Mouse (Mus musculus) neural tube, embryonic 15.5 days (tissue): ENCODE measurements around the gene Rundc3a. TPM values are rescaled to one million over a fixed set of nuclear protein-coding genes. Genes with fewer than 3 reads are reported as not detected.

Experiments
- ATAC-seq: fragments of 200-750 bp; cut with Nextera tagmentation; 2 replicates; pipeline ENCODE4 v1.8.0; 2017; ENCODE audit warnings: mild to moderate bottlenecking, moderate TSS enrichment, moderate library complexity; ENCODE audit not compliant: low FRiP score
- H3K27ac ChIP-seq: fragments of 300-500 bp; sonication (generic); replicated peaks from 2 replicates; pipeline ENCODE4 v1.5.1; 2015; ENCODE audit warnings: mild to moderate bottlenecking, inconsistent platforms
- H3K27me3 ChIP-seq: fragments of 300-500 bp; sonication (generic); replicated peaks from 2 replicates; pipeline ENCODE4 v1.6.1; 2015; ENCODE audit warnings: inconsistent platforms
- H3K36me3 ChIP-seq: fragments of 300-500 bp; sonication (generic); 2 replicates; pipeline ENCODE4 v1.6.1; 2015; ENCODE audit warnings: inconsistent platforms
- H3K4me1 ChIP-seq: fragments of 300-500 bp; sonication (generic); 2 replicates; pipeline ENCODE4 v1.6.1; 2015; ENCODE audit warnings: inconsistent platforms
- H3K4me2 ChIP-seq: fragments of 300-500 bp; sonication (generic); 2 replicates; pipeline ENCODE4 v1.6.1; 2015; ENCODE audit warnings: inconsistent platforms, mild to moderate bottlenecking, moderate library complexity
- H3K4me3 ChIP-seq: fragments of 300-500 bp; sonication (generic); replicated peaks from 2 replicates; pipeline ENCODE4 v1.5.1; 2015; ENCODE audit warnings: mild to moderate bottlenecking, inconsistent platforms
- H3K9ac ChIP-seq: fragments of 300-500 bp; sonication (generic); replicated peaks from 2 replicates; pipeline ENCODE4 v1.6.1; 2015; ENCODE audit warnings: mild to moderate bottlenecking, inconsistent platforms
- H3K9me3 ChIP-seq: fragments of 300-500 bp; sonication (generic); replicated peaks from 2 replicates; pipeline ENCODE4 v1.6.1; 2016; ENCODE audit warnings: inconsistent platforms
- WGBS: fragments of 180-500 bp; shearing (Covaris S2); methylation state at CpG from one replicate; pipeline ENCODE4 v1.1.7; 2015; ENCODE audit warnings: mixed read lengths; 5-methylcytosine and 5-hydroxymethylcytosine counted together
- polyA plus RNA-seq: library from polyadenylated mRNA; unstranded; fragments of >200 nt; fragmentation: Nextera tagmentation; extraction: Ambion mirVana; gene quantifications from 2 replicates; pipeline ENCODE4 v1.2.1, GENCODE M21; 2015

The Rundc3a gene
- polyA plus RNA-seq, 1 experiment from 2014 or later = 138 TPM

- 58% methylated on average over 7 of the region's 7 CpGs for WGBS
- Histone ChIP-seq H3K9me3 (no peaks in the 10 kb centered on the region), H3K4me3 (no peak overlapping the region), H3K9ac (no peak overlapping the region), H3K36me3 (no peaks in the 10 kb centered on the region), H3K27ac (no peak overlapping the region), H3K4me2 (no peak overlapping the region), H3K27me3 (no peaks in the 10 kb centered on the region; the same call in 1 of the 2 replicates), H3K4me1 (peaks cover under 1% of the 10 kb centered on the region; the same call in 1 of the 2 replicates)
- ATAC-seq = no peak
Observed at GRCm38 (mm10) chr11:102370285-102370684, 22.9 kb upstream of the Rundc3a start.

DNA sequence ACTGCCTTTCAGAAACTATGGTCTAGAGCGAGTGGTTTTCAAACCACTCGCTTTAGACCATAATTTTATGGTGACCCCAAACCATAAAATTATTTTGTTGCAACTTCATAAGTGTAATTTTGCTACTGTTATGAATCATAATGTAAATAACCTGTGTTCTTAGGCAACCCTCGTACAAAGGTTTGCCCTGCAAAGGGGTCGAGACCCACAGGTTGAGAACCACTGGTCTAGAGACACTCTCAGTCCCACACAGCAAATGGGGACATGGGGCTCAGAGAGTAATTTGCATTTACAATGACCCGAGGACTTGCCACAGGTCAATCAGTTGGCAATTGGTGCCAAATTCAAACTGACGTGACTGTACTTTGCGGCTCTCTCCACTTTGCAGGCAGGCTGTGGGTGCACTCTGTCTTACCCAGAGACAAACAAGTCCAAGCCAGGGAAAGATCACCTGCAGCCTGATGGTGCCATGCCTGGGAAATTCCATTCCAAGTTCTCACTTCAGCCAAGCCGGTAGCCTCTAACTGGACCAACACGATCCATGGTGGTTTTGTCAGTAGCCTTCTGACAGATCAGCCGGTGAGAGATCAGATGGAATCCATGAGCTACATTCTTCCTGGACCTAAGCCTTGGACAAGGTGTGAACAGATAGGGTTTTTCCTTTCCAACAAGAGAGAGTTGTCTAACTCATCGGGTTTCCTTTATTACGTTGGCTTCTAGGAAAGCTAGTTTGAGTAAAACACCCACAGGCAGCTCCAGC lies 21.1 kb upstream of the Rundc3a start:
- Histone ChIP-seq H3K36me3 (no peaks in the 10 kb centered on the region), H3K27me3 (no peaks in the 10 kb centered on the region; the same call in 1 of the 2 replicates), H3K9me3 (no peaks in the 10 kb centered on the region), H3K4me3 (no peak overlapping the region), H3K4me1 (peaks cover 12% of the 10 kb centered on the region; the same call in 1 of the 2 replicates), H3K4me2 (no peak overlapping the region), H3K27ac (no peak overlapping the region), H3K9ac (no peak overlapping the region)
- 86% methylated on average over 12 of the region's 12 CpGs for WGBS
- ATAC-seq = no peak

DNA sequence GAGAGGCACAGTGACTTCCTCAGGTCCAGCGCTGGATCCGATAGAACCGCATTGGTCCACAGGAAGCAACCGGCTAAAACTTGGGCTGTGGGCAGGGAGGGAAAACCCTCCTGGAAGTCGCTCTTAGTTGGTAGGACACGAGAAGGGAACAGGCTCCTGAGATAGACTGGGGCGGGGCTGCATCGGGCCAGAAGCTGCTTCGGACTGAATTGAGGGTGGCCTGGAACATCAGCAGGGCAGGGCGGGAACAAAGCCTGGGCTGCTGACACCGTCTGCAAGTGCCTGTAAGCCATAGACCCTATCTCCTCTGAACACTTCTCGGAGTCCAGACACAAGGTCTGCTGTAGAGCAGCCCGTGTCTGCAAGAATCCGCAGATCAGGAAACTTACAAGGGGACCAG lies 20.3 kb upstream of the Rundc3a start:
- H3K9ac ChIP-seq = no peak overlapping the region
- H3K9me3 ChIP-seq = no peaks in the 10 kb centered on the region
- H3K27me3 ChIP-seq = no peaks in the 10 kb centered on the region; the same call in 1 of the 2 replicates
- H3K27ac ChIP-seq = no peak overlapping the region
- no peak overlapping the region for H3K4me3 ChIP-seq
- ATAC-seq = no peak
- peaks cover 12% of the 10 kb centered on the region; the same call in 1 of the 2 replicates for H3K4me1 ChIP-seq
- H3K36me3 ChIP-seq = no peaks in the 10 kb centered on the region
- 42% methylated on average over 14 of the region's 14 CpGs for WGBS
- no peak overlapping the region for H3K4me2 ChIP-seq

- Histone ChIP-seq H3K9me3 (no peaks in the 10 kb centered on the region), H3K4me2 (no peak overlapping the region), H3K9ac (no peak overlapping the region), H3K27ac (no peak overlapping the region), H3K4me1 (peaks cover 12% of the 10 kb centered on the region; the same call in 1 of the 2 replicates), H3K36me3 (no peaks in the 10 kb centered on the region), H3K27me3 (no peaks in the 10 kb centered on the region; the same call in 1 of the 2 replicates), H3K4me3 (no peak overlapping the region)
- WGBS = 32% methylated on average over 2 of the region's 2 CpGs
- ATAC-seq = no peak
Observed at GRCm38 (mm10) chr11:102373646-102374045, 19.6 kb upstream of the Rundc3a start.

DNA sequence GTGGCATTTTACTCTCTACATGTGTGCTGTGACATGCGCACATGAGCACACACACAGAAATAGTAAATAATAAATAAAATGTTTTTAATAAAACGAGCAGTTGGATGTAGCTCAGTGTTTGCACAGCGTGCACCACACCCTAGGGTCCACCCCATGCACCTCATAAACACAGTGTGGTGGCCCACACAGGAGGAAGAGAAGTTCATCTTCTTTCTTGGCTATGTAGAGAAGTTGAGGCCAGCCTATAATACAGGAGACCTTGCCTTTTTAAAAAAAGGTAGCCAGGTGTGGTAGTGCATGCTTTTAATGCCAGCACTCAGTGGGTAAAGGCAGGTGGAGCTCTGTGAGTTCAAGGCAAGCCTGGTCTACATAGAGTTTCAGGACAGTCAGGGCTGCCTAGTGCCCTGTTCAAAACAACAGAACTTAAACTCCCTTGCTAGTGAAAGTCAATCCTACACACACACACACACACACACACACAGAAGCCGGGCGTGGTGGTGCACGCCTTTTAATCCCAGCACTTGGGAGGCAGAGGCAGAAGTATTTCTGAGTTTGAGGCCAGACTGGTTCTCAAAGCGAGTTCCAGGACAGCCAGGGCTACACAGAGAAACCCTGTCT lies 19.0 kb upstream of the Rundc3a start:
- Histone ChIP-seq H3K36me3 (no peaks in the 10 kb centered on the region), H3K4me2 (no peak overlapping the region), H3K4me3 (no peak overlapping the region), H3K27ac (no peak overlapping the region), H3K4me1 (peaks cover 12% of the 10 kb centered on the region; the same call in 1 of the 2 replicates), H3K27me3 (no peaks in the 10 kb centered on the region; the same call in 1 of the 2 replicates), H3K9ac (no peak overlapping the region), H3K9me3 (no peaks in the 10 kb centered on the region; the same call in 1 of the 2 replicates)
- WGBS = 74% methylated on average over 7 of the region's 7 CpGs
- ATAC-seq = no peak

GRCm38 (mm10) chr11:102375196-102376173 lies 17.7 kb upstream of the Rundc3a start:
- Histone ChIP-seq H3K27me3 (no peaks in the 10 kb centered on the region; the same call in 1 of the 2 replicates), H3K4me2 (peak overlapping the region; percentile 44), H3K9ac (0 out of 2 replicates have a peak overlapping the region, but pooled peaks have one; percentile 21), H3K36me3 (no peaks in the 10 kb centered on the region), H3K27ac (no peak overlapping the region), H3K4me3 (0 out of 2 replicates have a peak overlapping the region, but pooled peaks have one; percentile 4), H3K9me3 (no peaks in the 10 kb centered on the region; the same call in 1 of the 2 replicates), H3K4me1 (peaks cover 12% of the 10 kb centered on the region; the same call in 1 of the 2 replicates)
- 7% methylated on average over 23 of the region's 23 CpGs for WGBS
- ATAC-seq = no peak

GRCm38 (mm10) chr11:102376196-102376835 lies 16.9 kb upstream of the Rundc3a start:
- Histone ChIP-seq H3K4me3 (no peak overlapping the region), H3K36me3 (no peaks in the 10 kb centered on the region), H3K9me3 (no peaks in the 10 kb centered on the region; the same call in 1 of the 2 replicates), H3K27ac (no peak overlapping the region), H3K4me2 (peak overlapping the region; percentile 44), H3K4me1 (peaks cover 13% of the 10 kb centered on the region; the same call in 1 of the 2 replicates), H3K27me3 (no peaks in the 10 kb centered on the region; the same call in 1 of the 2 replicates), H3K9ac (no peak overlapping the region)
- ATAC-seq = no peak
- WGBS = 14% methylated on average over 8 of the region's 8 CpGs

DNA sequence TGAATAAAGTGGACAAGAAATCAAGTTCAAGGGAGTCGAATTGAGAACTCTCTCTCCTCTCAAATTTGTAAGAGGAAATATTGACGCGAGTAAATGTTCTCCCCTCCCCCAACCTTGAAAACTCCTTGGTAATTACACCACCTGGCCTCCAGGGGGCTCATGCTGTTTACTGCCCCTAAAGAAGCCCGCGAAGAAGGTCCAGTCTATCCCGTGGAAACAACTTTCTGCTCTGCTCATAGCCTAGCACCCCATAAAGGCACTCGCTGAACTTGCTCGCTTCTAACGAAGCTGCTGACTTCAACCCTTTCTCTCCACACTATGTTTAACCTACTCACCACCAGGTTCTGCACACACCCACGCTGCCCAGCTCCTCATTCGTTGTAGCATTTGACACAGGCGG lies 16.0 kb upstream of the Rundc3a start:
- WGBS = 65% methylated on average over 12 of the region's 12 CpGs

GRCm38 (mm10) chr11:102380091-102380490 lies 13.1 kb upstream of the Rundc3a start:
- Histone ChIP-seq H3K4me3 (no peak overlapping the region), H3K9me3 (no peaks in the 10 kb centered on the region; the same call in 1 of the 2 replicates), H3K4me1 (peaks cover 15% of the 10 kb centered on the region; the same call in 1 of the 2 replicates), H3K36me3 (no peaks in the 10 kb centered on the region), H3K4me2 (no peak overlapping the region), H3K27ac (no peak overlapping the region), H3K27me3 (no peaks in the 10 kb centered on the region), H3K9ac (no peak overlapping the region)
- 78% methylated on average over 5 of the region's 5 CpGs for WGBS
- ATAC-seq = no peak

More for the DNA sequence above, 16.0 kb upstream of the Rundc3a start:
- H3K4me2 ChIP-seq = no peak overlapping the region
- H3K4me1 ChIP-seq = peaks cover 15% of the 10 kb centered on the region; the same call in 1 of the 2 replicates
- no peak overlapping the region for H3K9ac ChIP-seq
- no peak overlapping the region for H3K27ac ChIP-seq
- no peaks in the 10 kb centered on the region; the same call in 1 of the 2 replicates for H3K9me3 ChIP-seq
- no peak for ATAC-seq
- no peaks in the 10 kb centered on the region for H3K36me3 ChIP-seq
- H3K27me3 ChIP-seq = no peaks in the 10 kb centered on the region; the same call in 1 of the 2 replicates
- no peak overlapping the region for H3K4me3 ChIP-seq

GRCm38 (mm10) chr11:102381341-102382100 lies 11.7 kb upstream of the Rundc3a start:
- Histone ChIP-seq H3K27ac (no peak overlapping the region), H3K4me1 (peaks cover 3% of the 10 kb centered on the region; the same call in 1 of the 2 replicates), H3K4me2 (no peak overlapping the region), H3K27me3 (no peaks in the 10 kb centered on the region), H3K36me3 (no peaks in the 10 kb centered on the region), H3K9me3 (no peaks in the 10 kb centered on the region; the same call in 1 of the 2 replicates), H3K4me3 (no peak overlapping the region), H3K9ac (no peak overlapping the region)
- ATAC-seq = no peak
- WGBS = 38% methylated on average over 4 of the region's 4 CpGs
